Mouse (Mus musculus) left cerebral cortex, adult 9 months (tissue): ENCODE results near the gene Hsd11b2.
"Not testable (repeated sequence)": the region's sequence is repeated elsewhere in the genome, so short reads cannot be mapped to it uniquely, and the experiment has no call there.

Source experiments
- DNase-seq, 2 experiments: peaks; one replicate each; pipeline ENCODE4 v3.0.0; 2022; ENCODE audit warnings: low spot score in 2 of 2

Gene Hsd11b2

GRCm38 (mm10) chr8:105562863-105563262 lies 44.3 kb downstream of the Hsd11b2 start:
- no peak for DNase-seq

- no peak for DNase-seq
Observed at GRCm38 (mm10) chr8:105563871-105564270, 45.3 kb downstream of the Hsd11b2 start.

- DNase-seq: not testable (repeated sequence)
Observed at GRCm38 (mm10) chr8:105564573-105565229, 46.1 kb downstream of the Hsd11b2 start.

GRCm38 (mm10) chr8:105565401-105565881 lies 46.9 kb downstream of the Hsd11b2 start:
- no peak for DNase-seq

- peak; percentile 98 to 100 for DNase-seq
Observed at GRCm38 (mm10) chr8:105565952-105566702, 47.6 kb downstream of the Hsd11b2 start, which contains the start of gene Atp6v0d1. Atp6v0d1 (minus strand) TSS chr8:105566047.

- DNase-seq: no peak
Observed at GRCm38 (mm10) chr8:105566703-105567595, 48.4 kb downstream of the Hsd11b2 start.

- DNase-seq: peak in 1 of 2 experiments; percentile 69
Observed at GRCm38 (mm10) chr8:105571810-105572209, 53.3 kb downstream of the Hsd11b2 start.

- no peak for DNase-seq
Observed at GRCm38 (mm10) chr8:105573427-105573826, 54.9 kb downstream of the Hsd11b2 start.
